Mouse (Mus musculus) embryo, embryonic 10.5 days (tissue): ENCODE data around the gene Slc17a2.
A peak's percentile ranks its signal among the peaks of the same experiment; 100 is the strongest.
"Not testable (repeated sequence)": the region's sequence is repeated elsewhere in the genome, so short reads cannot be mapped to it uniquely, and the experiment has no call there.

Experiments
- DNase-seq: peaks from one replicate; pipeline ENCODE4 v3.0.0-alpha.2; 2015; ENCODE audit warnings: low spot score

Slc17a2 gene

DNA sequence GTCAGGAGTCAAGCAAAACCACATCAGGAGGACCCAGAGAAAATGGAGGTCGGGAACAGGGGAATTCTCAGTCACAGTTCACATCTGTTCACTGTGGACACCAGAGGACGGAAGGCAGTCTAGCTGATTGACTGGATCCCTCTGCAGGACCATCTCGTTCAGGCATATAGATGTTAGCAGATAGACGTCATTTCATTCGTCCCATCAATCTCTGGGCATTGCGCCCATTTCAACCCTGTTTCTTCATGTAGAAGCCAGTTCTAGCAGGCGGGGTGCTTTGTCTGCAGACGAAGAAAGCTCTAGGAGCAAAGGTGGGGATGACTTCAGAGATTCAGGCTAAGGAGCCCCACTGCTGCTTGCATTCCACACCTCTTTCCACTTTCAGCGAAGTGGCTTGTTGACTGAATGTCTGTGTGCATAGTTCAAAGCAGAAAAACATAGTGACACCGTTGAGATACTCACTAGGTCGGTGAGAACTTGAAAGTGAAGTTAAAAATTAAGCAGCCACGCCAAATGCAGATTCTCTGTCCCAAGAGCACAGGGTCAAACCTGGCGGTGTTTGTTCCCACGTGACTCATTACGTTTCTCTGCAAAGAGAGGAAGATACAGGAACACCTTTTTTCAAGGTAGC, at the start of gene Slc17a2:
Gene Slc17a2, plus strand, starts transcription at position 572 of the 631 bp plus-strand sequence.
- DNase-seq = no peak

DNA sequence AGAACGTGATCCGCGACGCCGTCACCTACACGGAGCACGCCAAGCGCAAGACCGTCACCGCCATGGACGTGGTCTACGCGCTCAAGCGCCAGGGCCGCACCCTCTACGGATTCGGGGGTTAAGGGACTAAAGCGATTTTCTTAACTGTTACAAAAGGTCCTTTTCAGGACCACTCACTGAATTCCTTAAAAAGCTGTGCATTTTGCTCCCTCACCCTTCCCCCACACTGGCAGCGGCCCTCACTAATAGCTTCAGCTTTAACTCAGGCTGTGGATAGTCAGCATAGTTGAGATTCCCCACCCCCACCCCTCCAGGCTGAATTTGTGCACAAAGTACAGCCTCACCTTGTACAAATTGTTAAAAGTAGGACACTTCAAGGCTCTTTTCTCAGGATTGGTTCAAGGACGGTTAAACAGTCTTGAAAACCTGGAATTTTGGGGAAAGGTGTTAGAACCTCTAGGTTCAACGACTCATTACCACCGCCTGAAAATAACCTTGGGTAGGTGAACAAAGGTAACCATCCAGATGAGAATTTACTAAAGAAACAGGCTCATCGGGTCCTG, 49.5 kb upstream of the Slc17a2 start:
- DNase-seq = peak; percentile 81

DNA sequence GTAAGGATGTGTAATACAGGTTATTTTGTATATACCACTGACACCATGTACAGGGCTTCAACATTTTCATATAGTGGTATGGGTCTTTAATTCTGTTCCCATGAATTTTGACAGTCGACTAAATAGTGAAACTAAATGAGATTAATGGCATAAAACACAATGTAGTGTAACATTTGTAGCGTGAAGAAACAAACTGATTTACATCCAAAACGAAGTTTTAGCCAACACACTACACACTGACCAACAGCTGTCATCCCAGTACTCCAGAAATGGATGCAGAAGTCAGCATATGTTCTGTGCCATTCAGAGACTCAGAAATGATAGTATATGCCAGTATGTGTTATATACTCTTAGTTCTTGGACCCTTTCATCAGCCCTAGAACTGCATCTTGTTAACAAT, 48.9 kb upstream of the Slc17a2 start:
- DNase-seq = peak; percentile 39

DNA sequence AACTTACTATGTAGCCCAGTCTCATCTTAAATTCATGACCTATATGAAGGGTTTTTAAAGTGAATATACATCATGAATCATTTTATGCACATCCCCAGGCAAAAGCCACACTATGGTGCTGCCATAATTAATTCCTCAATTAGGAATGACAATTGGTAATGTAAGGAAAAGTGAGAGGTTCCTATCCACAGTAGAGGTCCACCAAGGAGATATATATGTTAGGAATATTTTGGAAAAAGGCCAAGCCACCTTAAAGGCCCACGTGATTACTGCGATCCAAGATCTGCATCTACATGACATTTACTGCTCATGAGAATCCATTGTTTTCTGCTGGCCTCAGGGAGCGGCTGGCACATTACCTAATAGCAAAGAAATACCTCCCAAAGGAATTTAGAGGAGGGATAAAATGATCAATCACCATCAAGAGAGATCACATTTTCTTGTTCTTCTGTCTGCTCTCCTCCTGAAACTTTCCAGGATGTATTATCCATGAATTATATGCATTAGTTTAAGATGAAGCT, 47.5 kb upstream of the Slc17a2 start:
- DNase-seq = peak; percentile 19

DNA sequence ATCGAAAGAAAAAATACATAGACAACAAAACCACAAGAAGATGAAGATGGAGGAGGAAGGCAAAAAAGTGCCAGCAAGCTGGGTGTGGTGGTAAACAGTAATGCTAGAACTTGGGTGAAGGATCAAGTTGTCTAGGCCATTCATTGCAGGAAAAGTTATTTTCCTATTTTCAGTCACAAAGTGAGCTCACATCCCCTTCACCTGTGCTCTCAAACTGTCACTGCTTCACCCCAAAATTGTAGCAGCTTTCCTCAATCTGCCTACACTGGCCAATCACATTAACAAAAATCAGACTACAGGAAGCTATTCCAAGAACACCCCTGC, 46.9 kb upstream of the Slc17a2 start:
- DNase-seq = no peak

DNA sequence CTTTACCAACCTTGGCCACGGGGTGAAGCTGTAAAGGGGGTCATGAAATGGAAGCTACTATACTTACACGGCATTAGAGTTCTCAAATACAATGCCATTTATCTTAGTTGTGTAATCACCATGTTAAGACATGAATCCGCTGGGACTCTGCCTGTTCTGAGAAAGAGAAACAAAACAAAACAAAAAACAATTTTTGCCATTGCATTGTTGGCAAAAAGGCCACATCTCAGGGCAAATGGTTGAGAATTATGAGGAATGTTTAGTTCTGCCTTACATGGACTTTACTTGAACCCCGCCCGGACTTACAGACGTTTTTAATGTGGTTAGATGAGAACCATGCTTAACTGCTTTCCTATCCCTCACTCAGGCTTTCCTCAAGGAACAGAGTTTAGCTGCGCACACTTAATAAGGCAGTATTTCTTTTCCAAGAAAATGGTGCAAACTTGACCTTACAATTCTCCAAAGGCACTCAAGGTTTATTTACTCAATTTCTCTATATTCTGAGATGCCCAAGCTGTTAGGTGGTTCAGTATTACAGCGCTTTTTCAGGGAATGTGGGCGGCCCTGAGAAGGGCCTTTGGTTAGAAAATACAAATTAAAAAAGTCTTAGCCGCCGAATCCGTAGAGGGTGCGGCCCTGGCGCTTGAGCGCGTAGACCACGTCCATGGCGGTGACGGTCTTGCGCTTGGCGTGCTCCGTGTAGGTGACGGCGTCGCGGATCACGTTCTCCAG, 46.4 kb upstream of the Slc17a2 start:
- peak; percentile 76 for DNase-seq

DNA sequence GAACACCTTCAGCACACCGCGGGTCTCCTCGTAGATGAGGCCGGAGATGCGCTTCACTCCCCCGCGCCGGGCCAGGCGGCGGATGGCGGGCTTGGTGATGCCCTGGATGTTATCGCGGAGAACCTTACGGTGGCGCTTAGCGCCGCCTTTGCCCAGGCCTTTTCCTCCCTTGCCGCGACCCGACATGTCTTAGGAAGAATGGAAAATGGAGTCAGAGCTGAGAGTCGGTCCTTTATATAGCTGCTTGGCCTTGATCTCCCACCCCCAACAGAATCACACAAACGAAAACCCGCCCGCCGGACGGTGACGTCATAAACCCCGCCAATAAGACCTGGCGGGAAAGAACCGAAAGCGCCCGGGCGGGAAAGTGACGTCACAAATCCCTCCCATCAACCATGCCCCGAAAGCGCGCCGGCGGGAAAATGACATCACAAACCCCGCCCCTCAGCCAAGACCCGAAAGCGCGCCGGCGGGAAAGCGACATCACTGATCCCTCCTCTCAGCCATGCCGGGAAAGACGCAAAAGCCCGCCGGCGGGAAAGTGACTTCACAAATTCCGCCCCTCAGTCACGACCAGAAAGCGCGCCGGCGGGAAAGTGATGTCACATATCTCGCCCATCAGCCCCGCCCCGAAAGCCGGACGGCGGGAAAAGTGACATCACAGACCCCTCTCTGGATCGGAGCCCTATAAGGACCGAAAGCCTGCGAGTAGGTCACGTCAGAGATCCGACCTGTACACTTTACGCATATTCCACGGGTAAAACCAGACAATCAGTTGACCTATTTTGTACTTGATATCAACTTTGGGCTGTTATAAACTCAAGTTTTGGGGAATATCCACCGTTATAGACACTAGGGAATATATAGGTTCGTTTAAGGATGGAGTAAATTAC, 45.6 kb upstream of the Slc17a2 start, which contains the start of gene Hist1h4a:
Gene Hist1h4a, minus strand, starts transcription at position 259 of the 893 bp plus-strand sequence.
- peak; percentile 99 for DNase-seq

DNA sequence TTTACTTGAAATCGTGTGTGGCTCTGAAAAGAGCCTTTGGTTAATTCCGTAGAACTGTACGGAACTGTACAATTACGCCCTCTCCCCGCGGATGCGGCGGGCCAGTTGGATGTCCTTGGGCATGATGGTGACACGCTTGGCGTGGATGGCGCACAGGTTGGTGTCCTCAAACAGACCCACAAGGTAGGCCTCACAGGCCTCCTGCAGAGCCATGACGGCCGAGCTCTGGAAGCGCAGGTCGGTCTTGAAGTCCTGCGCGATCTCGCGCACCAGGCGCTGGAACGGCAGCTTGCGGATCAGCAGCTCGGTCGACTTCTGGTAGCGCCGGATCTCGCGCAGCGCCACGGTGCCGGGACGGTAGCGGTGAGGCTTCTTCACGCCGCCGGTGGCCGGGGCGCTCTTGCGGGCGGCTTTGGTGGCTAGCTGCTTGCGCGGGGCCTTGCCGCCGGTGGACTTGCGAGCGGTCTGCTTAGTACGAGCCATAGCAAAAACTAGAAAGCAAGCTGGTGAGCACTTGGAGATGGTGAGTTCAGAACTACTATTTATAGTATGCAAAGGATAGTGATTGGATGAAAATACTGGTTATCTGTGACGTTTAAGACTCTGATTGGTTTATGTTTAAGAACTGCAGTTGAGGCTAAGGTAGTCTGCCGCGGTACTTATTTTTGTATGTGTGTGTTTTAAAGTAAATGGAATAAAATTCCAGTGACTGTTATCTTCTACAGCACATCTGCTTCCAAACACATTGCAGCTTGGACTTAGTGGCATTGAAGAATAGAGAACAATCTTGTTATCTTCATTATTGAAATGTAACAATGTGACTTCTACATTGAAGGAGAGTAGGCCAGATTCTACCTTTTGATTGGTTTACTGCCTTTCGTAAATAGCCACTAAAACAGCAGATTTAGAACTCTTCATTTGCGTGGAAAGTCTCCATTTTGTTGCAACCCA, 44.6 kb upstream of the Slc17a2 start, which contains the start of gene Hist1h3a:
Gene Hist1h3a, minus strand, starts transcription at position 516 of the 951 bp plus-strand sequence.
- peak; percentile 90 for DNase-seq

DNA sequence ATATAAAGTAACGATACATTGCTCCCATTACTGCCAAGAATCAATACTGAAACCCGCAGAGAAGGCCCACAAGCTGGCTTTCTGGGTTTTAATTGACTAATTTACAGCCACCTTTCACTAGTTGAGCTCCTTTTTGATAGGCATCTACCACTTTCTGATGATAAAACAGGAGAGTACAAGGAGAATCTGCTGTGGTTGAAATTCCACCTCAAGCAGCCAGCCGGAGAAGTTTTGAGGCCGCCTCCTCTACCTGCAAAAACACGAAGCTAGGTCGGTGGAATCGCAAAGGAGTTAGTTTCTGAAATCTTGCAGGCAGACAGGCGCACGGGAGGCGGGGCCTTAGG, 43.6 kb upstream of the Slc17a2 start:
- no peak for DNase-seq

DNA sequence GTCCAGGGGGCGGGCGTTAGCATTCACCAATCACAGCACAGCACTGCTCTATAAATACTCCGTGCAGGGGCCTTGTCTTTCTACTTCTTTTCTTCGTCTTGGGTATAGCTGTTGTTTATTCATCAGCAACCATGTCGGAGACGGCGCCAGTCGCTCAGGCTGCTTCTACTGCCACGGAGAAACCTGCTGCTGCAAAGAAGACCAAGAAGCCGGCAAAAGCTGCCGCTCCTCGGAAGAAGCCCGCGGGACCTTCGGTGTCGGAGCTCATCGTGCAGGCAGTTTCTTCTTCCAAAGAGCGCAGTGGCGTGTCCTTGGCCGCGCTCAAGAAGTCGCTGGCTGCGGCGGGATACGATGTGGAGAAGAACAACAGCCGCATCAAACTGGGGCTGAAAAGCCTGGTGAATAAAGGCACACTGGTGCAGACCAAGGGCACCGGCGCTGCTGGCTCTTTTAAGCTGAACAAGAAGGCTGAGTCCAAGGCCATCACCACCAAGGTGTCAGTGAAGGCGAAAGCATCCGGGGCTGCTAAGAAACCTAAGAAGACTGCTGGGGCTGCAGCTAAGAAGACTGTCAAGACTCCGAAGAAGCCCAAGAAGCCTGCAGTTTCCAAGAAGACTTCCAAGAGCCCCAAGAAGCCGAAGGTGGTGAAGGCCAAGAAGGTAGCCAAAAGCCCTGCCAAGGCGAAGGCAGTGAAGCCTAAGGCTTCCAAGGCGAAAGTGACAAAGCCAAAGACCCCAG, 43.0 kb upstream of the Slc17a2 start, which contains the start of gene Hist1h1a:
Gene Hist1h1a, plus strand, starts transcription at position 81 of the 738 bp plus-strand sequence.
- DNase-seq = peak; percentile 98

DNA sequence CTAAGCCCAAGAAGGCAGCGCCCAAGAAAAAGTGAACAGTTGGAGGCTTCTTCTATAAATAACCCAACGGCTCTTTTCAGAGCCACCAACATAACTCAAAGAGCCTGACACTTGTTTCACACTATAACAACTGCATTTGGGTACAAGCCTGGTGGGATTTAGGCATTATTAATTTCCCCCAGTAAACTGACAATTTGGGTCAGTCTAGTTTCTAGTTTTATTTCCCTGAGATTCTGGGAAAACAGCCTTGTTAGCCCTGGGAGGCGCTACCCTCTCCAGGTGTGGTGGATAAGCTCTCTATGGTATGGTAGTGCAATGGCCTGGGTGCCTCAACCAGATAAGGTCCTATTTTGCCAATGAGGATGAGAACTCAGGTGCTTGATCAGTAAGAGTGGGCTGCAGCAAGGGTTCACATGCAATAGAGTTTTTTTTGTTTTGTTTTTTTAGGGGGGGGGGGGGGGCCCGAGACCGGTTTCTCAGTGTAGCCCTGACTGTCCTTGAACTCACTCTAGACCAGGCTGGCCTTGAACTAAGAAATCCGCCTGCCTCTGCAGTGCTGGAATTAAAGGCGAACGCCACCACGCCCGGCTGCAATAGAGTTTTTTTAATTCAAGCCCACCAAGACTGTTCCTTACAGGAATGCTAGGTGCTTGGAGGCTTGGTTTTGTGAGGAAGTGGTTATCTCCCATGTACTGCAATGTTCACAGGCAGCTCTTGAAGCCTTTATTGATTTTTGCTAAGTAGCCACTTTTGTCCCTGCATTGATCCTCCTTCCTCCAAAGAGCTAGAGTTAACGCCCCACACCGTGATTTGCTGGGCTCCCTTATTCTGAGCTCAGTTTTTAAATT, 42.2 kb upstream of the Slc17a2 start:
- peak; percentile 61 for DNase-seq

DNA sequence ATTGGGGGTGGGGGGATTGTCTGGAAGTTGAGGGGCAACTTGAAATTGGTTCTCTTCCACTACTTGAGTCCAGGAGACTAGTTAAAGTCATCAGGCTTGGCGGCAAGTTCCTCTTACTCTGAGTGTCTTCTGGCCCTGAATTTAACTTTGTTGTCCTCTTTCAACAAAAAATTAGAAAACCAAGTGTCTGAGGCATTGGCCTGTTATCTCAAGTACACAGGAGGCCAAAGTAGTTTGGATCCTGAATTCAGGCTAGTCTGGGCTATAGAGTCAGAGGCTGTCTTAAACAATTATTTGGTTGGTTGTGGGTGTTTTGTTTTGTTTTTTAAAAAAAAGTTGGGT, 41.6 kb upstream of the Slc17a2 start:
- DNase-seq = no peak

DNA sequence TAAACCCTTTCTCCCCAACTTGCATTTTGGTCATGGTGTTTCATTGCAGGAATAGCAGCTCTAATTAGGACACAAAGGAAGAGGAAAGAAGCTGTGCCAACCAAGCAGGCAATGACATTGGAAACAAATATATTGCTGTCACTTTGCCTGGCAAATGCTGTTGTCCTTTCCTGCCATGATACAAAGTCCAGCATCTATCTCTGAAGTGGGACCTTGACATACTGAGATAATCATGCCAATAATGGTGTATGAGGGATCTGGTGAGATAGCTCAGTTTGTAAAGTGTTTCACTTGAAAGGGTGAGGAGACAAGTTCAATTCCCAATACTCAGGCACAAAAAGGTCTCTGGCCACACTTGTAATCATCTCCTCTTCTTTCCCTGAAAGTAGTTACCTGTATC, 40.0 kb upstream of the Slc17a2 start:
- DNase-seq = no peak

DNA sequence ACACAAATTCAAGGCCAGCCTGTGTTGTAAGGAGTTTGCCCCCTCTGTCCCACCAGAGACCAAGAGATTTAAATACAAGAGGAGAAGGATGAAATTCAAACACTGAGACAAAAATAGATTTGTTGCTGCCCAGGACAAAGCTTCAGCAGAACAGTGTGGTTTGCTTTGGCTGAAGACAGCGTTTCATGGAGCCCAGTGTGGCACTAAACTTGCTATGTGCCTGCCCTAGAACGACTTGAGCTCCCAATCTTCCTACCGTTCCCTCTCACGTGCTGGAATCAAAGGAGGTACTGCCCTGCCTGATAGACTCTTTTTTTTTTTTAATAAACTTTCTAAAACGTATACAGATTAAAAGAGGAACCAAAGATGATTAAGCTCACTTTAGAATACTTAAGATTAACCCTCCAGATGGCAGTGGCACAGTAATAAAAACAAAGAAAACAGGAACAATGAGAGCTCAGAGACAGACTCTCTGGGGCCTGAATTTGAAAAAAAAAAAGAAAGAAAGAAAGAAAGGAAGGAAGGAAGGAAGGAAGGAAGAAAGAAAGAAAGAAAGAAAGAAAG, 37.9 kb upstream of the Slc17a2 start:
- DNase-seq = no peak

DNA sequence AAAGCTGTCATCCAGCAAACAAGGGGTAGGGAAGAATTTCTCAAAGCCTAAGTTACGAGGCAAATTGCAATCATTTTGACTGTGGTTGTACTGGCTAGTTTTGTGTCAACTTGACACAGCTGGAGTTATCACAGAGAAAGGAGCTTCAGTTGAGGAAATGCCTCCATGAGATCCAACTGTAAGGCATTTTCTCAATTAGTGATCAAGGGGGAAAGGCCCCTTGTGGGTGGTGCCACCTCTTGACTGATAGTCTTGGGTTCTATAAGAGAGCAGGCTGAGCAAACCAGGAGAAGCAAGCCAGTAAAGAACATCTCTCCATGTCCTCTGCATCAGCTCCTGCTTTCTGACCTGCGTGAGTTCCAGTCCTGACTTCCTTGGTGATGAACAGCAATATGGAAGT, 37.2 kb upstream of the Slc17a2 start, which contains the start of gene Trim38:
Gene Trim38, plus strand, starts transcription at position 301 of the 400 bp plus-strand sequence.
- not testable (repeated sequence) for DNase-seq

DNA sequence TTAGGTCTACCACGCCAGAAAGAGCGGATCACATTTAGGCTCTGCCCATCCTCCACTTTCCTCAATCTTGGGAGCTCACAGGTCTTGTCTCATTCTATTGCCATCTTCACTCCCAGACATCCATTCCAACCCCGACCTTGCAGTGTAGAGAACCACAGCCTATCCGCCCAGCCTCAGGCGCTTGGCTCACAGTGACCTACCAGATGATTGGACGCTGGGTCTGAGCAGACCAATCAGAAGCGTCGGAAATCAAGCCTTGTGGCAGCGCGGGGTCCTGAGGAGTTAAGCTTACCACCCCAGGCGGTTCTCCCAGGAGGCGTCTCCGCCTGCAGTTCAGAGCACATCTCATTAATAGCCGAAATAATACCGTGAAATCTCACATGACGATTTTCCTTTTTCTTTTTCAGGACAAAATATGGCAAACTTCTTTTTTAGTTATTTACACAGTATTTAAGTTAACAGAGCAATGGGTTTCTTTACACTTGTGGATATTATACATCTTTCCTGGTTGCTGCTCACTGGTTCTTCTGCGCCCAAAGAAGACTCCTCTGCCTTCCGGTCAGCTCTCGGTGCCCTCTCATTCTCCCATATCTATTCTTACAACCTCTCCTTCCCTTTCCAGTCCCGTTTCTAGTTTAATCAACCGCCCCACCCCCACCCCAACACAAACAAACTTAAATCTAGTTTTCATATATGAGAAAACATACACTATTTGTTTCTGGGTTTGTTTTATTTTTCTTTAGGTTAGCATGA, 34.1 kb upstream of the Slc17a2 start:
- DNase-seq = peak; percentile 83

DNA sequence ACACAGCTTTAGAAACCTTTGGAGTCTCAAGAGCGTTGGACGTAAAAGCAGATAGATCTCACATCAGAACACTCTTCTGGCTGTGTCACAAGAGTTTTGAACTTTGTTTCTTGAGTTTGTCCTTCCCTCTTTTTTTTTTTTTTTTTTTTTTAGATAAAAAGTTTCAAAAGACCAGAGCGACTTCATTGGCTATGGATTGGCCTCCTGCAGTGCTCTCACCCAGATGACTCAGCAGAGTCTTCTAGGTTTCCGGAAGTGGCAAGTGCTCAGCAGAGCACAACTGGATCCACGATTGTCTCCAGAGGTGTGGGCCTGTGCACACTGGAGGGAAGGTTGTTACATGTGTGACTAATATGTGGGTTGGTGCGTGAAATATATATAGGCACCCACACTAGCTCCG, 28.5 kb upstream of the Slc17a2 start:
- DNase-seq = no peak

DNA sequence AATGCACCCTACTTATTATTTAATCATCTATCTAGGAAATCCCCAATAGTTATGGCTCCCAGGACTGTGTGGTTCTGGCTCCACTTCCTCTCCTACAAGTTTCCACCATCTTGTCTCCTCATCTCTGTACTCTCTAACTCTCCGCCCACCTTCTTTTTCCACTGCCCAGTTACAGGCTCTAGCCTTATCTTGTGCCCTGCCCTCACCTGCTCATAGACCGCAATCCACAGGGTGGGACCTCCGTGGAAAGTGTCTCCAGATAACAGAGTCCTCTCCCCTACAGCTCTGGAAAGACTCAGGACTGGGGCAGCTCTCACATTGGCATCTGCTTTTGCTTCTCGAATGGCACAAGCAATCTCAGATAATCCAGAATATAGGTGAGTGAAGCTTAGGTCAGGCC, 27.8 kb upstream of the Slc17a2 start:
- no peak for DNase-seq
